Mouse (Mus musculus) cortical plate, adult 2 months (tissue): ENCODE measurements at regions not wholly inside any gene's neighbourhood (a gene's known extent, or its start where the extent isn't known, plus 50 kb on each side); places are given as distances from the start of the nearest gene placed in this dataset.

ENCODE experiments used
- H3K27ac ChIP-seq: fragments of 200-500 bp; 2 replicates; pipeline ENCODE4 v1.5.1; 2012; ENCODE audit warnings: low read length, control low read depth, inconsistent platforms; ENCODE audit not compliant: insufficient read depth
- H3K4me1 ChIP-seq: fragments of 200-500 bp; 2 replicates; pipeline ENCODE4 v1.6.1; 2011; ENCODE audit warnings: low read length; ENCODE audit not compliant: control insufficient read depth, insufficient read depth
- H3K4me3 ChIP-seq: fragments of 200-500 bp; 2 replicates; pipeline ENCODE4 v1.5.1; 2011; ENCODE audit warnings: mild to moderate bottlenecking, low read length, control low read depth; ENCODE audit not compliant: insufficient read depth
- CTCF ChIP-seq: fragments of 200-500 bp; IDR thresholded peaks from 2 replicates; pipeline ENCODE4 v1.5.1; 2011; ENCODE audit warnings: mild to moderate bottlenecking, control low read depth, low read length; ENCODE audit not compliant: insufficient read depth; ENCODE audit errors: extremely low read depth
- POLR2A ChIP-seq: fragments of 200-500 bp; IDR thresholded peaks from 2 replicates; pipeline ENCODE4 v1.6.1; 2011; ENCODE audit warnings: mild to moderate bottlenecking, low read length, control low read depth; ENCODE audit not compliant: insufficient read depth; ENCODE audit errors: extremely low read depth

DNA sequence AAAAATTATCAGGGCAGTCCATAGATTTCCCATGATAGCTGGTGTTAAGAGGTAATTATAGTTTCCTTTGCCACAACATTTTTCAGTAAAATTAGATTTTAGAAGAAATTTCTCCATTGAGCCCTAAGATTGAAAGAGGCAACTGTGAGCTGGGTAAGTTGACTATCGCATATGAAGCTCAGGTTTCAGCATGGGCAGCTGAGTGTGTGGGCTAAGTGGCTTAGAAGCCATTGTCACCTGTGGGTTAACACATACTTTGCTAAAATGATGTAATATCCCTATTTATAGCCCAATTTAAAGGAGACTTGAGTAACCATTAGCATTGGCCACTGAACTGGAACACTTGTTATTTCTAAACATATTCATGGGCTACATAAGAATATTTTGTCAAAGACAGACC, 267.6 kb upstream of the Far2 start:
- Histone ChIP-seq H3K4me3 (no peak overlapping the region), H3K4me1 (no peaks in the 10 kb centered on the region), H3K27ac (no peak overlapping the region)
- TF ChIP-seq POLR2A (no peak), CTCF (no peak)

DNA sequence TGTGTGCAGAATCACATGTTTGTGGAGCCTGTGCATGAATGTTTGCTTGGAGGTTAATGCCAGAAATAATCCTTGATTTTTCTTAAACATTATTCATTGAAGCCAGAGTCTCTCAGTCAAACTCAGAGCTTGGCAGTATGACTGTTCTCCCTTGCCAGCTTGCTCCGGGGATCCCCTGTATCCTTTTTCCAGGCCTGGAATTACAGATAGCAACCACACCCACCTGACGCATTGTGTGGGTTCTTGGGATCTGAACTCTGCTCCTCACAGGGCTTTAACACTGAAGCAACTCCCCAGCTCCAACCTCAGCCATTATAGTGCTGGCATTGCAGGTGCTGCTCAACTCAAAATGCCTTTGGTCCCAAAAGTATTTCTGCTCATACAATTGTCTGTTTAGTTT, 262.8 kb upstream of the Far2 start:
- no peak overlapping the region for H3K4me3 ChIP-seq
- TF ChIP-seq POLR2A (no peak), CTCF (no peak)
- no peak overlapping the region for H3K27ac ChIP-seq
- no peaks in the 10 kb centered on the region for H3K4me1 ChIP-seq

DNA sequence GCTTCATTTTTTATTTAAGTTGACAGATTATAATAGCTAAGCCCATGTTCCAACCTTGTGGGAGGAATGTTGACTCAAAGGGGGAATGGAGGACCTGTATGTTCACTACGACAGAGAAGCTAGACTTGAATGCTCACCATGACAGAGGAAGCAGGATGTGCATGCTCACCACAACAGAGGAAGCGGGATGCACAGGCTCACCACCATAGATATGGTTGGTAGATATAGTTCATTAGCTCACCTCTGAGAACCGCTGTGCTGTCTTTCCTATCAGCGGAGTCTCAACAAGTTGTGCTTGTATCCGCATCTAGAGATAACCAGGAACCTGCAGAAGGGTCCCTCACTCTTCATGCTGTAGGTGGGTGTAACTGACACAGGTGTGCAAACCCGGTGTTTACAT, 262.2 kb upstream of the Far2 start:
- no peaks in the 10 kb centered on the region for H3K4me1 ChIP-seq
- TF ChIP-seq CTCF (no peak), POLR2A (no peak)
- no peak overlapping the region for H3K27ac ChIP-seq
- no peak overlapping the region for H3K4me3 ChIP-seq

DNA sequence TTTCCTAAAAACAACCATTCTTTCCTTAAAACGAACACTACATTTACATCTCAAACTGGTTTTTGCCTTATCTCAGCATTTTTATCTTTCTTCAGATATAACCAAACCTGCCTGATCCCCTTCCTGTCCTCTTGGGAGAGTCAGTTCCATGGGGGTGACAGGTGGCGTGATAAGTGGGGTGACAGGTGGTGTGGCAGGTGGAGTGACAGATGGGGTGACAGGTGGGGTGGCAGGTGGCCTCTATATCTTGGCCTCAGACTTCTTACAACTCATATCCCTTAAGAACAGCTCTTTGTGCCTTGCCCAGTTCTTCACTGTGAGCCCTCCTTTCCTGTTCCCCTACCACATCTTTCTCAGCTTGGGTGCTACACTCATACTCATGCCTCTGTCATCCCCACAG, 259.0 kb upstream of the Far2 start:
- no peak for TF ChIP-seq POLR2A
- TF ChIP-seq CTCF, result no peak
- Histone ChIP-seq H3K4me1 (no peaks in the 10 kb centered on the region), H3K4me3 (no peak overlapping the region), H3K27ac (no peak overlapping the region)

DNA sequence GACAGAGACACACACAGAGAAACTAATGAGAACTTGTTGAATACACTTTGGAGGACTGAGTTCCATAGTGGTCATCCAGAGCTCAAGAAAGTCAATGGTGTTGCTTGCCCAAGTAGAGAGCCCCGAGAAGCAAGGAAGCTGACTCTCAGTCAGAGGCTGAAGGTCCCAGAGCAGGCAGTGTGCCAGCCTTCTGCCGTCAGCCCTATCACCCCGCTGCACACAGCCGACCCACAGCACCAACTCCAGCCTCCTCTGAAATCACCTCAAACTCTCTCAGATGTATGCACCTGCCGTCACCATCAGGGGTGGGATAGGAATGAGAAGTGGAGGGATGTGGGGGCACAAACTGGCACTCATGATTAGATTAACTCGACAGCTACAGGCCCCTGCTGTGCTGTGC, 257.9 kb upstream of the Far2 start:
- H3K27ac ChIP-seq, result no peak overlapping the region
- H3K4me3 ChIP-seq, result no peak overlapping the region
- no peaks in the 10 kb centered on the region for H3K4me1 ChIP-seq
- no peak for TF ChIP-seq CTCF
- TF ChIP-seq POLR2A, result no peak

DNA sequence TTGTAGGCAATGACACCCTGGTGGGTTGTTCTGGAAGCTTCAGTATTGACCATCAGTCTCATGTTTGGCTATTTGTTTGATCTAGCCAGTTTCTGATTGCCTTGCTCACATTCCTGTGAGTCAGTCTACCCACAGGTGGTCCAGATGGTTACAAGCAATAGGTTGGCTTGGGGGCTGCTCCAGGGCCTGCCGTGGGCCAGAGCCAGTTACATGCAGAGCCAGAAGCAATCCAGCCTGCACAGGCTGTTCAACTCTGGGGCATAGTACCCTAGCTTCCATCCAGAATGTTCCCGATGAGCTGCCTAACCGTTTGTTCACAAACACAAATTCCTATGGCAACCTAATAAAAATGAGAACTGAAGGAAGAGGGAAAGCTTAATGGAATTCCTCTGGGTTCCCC, 253.2 kb upstream of the Far2 start:
- Histone ChIP-seq H3K27ac (no peak overlapping the region), H3K4me1 (no peaks in the 10 kb centered on the region), H3K4me3 (no peak overlapping the region)
- TF ChIP-seq CTCF, result no peak

DNA sequence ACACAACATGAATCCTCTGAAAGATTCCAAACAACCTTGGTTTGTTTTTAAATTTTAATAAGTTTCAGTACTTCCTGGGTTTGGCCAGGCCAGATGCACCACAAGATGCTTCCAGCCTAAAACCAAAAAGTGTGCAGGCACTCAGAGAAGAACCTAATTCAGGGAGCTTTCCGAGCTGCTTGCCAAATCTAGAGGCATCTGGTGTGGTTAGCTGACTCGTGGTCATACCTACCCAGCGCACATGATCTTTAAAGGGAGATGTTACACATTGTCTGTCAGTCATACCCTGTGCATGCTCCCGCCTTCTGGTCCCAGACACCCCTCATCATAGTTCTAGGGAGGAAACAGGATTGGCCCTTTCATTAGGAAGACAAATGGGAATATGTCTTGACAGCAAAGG, 252.7 kb upstream of the Far2 start:
- TF ChIP-seq CTCF, result no peak
- no peak for TF ChIP-seq POLR2A
- Histone ChIP-seq H3K4me3 (no peak overlapping the region), H3K27ac (no peak overlapping the region), H3K4me1 (no peaks in the 10 kb centered on the region)

DNA sequence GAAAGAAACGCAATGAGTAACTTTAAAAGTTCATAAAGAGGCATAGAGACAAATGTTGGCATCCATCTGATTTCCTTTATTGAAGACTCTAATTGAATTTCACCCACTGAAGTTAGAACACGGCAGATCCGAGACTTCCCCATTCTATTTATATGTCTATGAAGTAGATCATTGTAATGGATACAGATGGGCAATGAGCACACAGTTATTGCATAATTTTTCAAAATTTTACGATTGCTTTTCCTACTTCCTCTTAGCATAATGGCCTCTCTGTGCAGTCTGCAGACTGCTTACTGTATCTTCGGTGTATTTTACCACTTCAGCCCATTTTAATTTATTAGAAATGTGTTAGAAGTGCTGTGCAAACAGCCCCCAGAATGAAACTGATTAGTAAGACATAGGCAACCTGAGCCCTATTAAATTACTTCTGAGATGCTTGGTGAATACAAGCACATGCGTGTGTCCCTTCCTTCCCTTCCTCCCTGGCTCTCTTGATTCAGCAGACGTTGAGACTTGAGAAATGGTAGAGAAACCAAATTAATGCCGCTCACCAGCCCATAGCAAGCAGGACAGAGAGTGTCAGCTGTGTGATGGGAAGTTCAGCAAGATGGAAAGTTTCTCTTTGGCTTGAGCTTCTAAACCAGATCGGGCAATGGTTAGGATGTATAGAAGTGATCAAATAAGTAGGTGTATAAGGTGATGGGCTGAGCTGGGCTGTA, 247.9 kb upstream of the Far2 start:
- no peak for TF ChIP-seq CTCF
- TF ChIP-seq POLR2A, result no peak
- no peak overlapping the region for H3K4me3 ChIP-seq
- no peaks in the 10 kb centered on the region for H3K4me1 ChIP-seq
- no peak overlapping the region for H3K27ac ChIP-seq

DNA sequence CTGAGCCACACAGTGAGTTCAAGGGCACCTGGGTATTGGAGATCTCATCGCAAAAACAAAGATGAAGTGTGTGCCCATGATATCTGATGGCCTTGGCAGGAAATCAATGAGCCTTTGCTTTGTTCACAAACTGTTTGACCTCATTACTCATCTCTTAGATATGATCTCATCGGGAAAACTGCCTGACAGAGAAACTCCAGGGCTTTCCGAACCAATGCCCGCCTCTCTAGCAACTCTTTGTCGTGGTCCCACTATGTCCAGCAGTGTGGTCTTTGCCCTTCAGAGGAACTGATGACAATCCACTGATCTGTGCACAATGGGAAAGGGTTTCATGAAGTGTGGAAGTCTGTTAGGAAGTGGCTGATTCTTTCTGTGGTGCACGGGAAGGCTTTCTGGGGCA, 247.2 kb upstream of the Far2 start:
- no peak for TF ChIP-seq POLR2A
- no peak for TF ChIP-seq CTCF
- no peaks in the 10 kb centered on the region for H3K4me1 ChIP-seq

DNA sequence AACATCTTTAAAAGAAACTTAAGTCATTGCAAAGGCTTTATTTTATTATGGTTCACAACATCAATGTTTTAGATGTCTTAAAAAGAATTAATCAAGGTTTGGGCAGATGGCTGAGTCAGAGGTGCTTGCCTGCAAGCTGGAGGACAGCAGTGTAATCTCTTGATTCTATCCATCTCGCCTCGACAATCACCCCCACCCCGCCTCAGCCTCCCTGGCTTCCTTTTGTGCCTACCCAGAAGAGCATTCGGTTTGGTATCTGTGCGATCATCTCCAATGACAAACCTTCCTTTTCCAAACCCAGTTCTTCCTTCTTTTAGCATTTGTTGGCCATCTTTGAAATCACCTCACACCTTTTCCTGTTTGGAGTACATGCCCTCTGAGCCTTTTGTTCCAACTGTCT, 246.2 kb upstream of the Far2 start:
- Histone ChIP-seq H3K4me3 (no peak overlapping the region), H3K4me1 (no peaks in the 10 kb centered on the region), H3K27ac (no peak overlapping the region)
- TF ChIP-seq POLR2A (no peak), CTCF (no peak)

More for the DNA sequence above, 247.2 kb upstream of the Far2 start:
- no peak overlapping the region for H3K4me3 ChIP-seq
- H3K27ac ChIP-seq, result no peak overlapping the region

DNA sequence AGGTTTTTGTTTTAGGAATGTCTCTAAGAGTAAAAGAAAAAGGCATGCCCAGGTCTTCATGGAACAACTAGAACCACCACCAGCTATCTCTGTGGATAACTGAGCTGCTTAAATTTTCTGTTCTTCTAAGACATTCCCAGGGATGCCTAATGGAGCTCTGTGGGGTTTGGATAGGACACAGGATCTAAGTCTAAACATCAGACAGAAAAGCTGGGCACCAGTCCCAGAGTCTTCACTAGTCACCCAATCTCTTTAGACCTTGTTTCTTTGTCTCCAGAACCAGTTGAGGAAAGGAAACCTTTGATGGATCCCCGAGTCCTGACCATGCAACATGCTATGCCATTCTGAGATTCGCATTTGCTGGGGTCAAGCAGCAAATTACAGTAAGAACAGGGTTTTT, 243.2 kb upstream of the Far2 start:
- H3K4me1 ChIP-seq, result no peaks in the 10 kb centered on the region
- no peak overlapping the region for H3K27ac ChIP-seq
- TF ChIP-seq CTCF (no peak), POLR2A (no peak)
- no peak overlapping the region for H3K4me3 ChIP-seq
